In the genomic region with DNA sequence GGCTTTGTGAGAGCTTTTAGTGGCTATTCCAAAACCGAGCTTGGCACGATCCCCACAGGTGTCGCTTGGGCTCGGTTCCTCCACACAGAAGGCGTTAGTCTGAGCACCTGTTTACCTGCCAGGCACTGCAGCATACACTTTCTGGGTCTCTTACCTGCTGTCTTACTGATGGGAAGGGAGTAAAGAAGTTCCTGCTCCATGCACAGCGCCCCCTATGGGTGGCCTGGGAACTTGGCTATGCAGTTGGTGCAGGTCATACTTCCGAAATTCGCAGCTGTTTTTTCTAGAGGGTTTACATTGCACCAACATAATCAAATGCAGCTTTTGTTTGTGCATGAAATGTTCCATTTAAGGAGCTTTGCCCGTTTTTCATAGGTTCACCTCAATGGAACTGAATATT, we compare ENCODE assay signal across 11 mouse cellular contexts. TPM values are rescaled to one million over a fixed set of nuclear protein-coding genes. Genes with fewer than 3 reads are reported as not detected.
DNase-seq lines count a peak whose midpoint lies in the region; ATAC-seq and TF ChIP-seq lines count a peak whose summit lies in the region.
"Had no signal": no experiment of that assay in that cellular context is flagged by ENCODE, and none has a peak within 500 bp of the region (broad histone marks: within the 10 kb centered on the region; RNA-seq: fewer than 3 reads in every experiment).

No protein-coding gene starts in this region.

- no peak overlapping the region for H3K4me2 ChIP-seq in kidney, postnatal 0 days (ENCODE audit: low read length)
- H3K4me2 ChIP-seq in CH12.LX (ENCODE audit: insufficient read depth, low read depth, poor library complexity, severe bottlenecking) = no peak overlapping the region
- no peak overlapping the region for H3K4me2 ChIP-seq in forebrain, embryonic 12.5 days
- H3K4me2 ChIP-seq: midbrain, embryonic 12.5 days; stomach, embryonic 15.5 days had no signal

- H3K4me1 ChIP-seq in kidney, postnatal 0 days (replicated peaks; ENCODE audit: insufficient read depth, low read length) = peaks cover 3% of the 10 kb centered on the region; the same call in 1 of the 2 replicates
- H3K4me1 ChIP-seq in CH12.LX (ENCODE audit: control insufficient read depth in 1 of 2, insufficient read depth in 2 of 2) = peaks cover 11 to 24% of the 10 kb centered on the region in 2 experiments
- H3K4me1 ChIP-seq in forebrain, embryonic 12.5 days = peaks cover 6% of the 10 kb centered on the region
- H3K4me1 ChIP-seq: stomach, embryonic 15.5 days had no signal

- peaks cover 7% of the 10 kb centered on the region for H3K79me2 ChIP-seq in CH12.LX (replicated peaks; ENCODE audit: control insufficient read depth, extremely low read depth, insufficient read depth, poor library complexity, severe bottlenecking)

- 51% methylated on average over 9 of the region's 9 CpGs for WGBS in kidney, postnatal 0 days
- WGBS in forebrain, embryonic 12.5 days = 55% methylated on average over 9 of the region's 9 CpGs

- peak; percentile 6 for DNase-seq in kidney, postnatal 0 days (ENCODE audit: low spot score)
- DNase-seq in kidney, postnatal 25 days = no peak
- DNase-seq in CH12.LX (ENCODE audit: extremely low read depth) (peak; percentile 32), Patski (ENCODE audit: low read depth, low spot score) (no peak)
- peak; percentile 46 for DNase-seq in naive thymus-derived CD4-positive, alpha-beta T cell, adult 2 months (ENCODE audit: low read depth)
- DNase-seq: kidney, adult 8-10 months had no signal

- H3K9ac ChIP-seq in kidney, postnatal 0 days (ENCODE audit: low read depth, low read length) = no peak overlapping the region
- no peak overlapping the region for H3K9ac ChIP-seq in CH12.LX (ENCODE audit: insufficient read depth, low read depth)
- H3K9ac ChIP-seq in forebrain, embryonic 12.5 days = no peak overlapping the region
- H3K9ac ChIP-seq: midbrain, embryonic 12.5 days; stomach, embryonic 15.5 days had no signal

- TF ChIP-seq EP300 in CH12.LX (IDR thresholded peaks at IDR 0.05; ENCODE audit: low read length) = no peak

- POLR2A ChIA-PET in Patski (lab: Charles Lee) = no interaction called here

- H3K36me3 ChIP-seq in kidney, postnatal 0 days (ENCODE audit: insufficient read depth, low read length) = no peaks in the 10 kb centered on the region
- no peaks in the 10 kb centered on the region for H3K36me3 ChIP-seq in CH12.LX (replicated peaks in 1 of 2; ENCODE audit: control insufficient read depth in 1 of 2, insufficient read depth in 1 of 2, low read length in 1 of 2)
- no peaks in the 10 kb centered on the region for H3K36me3 ChIP-seq in forebrain, embryonic 12.5 days (replicated peaks)
- H3K36me3 ChIP-seq: midbrain, embryonic 12.5 days; stomach, embryonic 15.5 days had no signal

- no peaks in the 10 kb centered on the region for H3K9me3 ChIP-seq in kidney, postnatal 0 days (replicated peaks; ENCODE audit: low read length)
- no peaks in the 10 kb centered on the region for H3K9me3 ChIP-seq in CH12.LX (replicated peaks; ENCODE audit: low read length)
- H3K9me3 ChIP-seq in forebrain, embryonic 12.5 days = no peaks in the 10 kb centered on the region
- H3K9me3 ChIP-seq: midbrain, embryonic 12.5 days; stomach, embryonic 15.5 days had no signal

- TF ChIP-seq CTCF in kidney, postnatal 0 days (IDR thresholded peaks at IDR 0.05; ENCODE audit: low read depth) = peak; percentile 54
- TF ChIP-seq CTCF in CH12.LX (conservative IDR thresholded peaks at IDR 0.05 in 1 of 2, IDR thresholded peaks at IDR 0.05 in 1 of 2; ENCODE audit: low read depth in 2 of 2, low read length in 2 of 2) (peak; percentile 61 to 94), Patski (IDR thresholded peaks at IDR 0.05) (peak; percentile 60)

- no peaks in the 10 kb centered on the region for H3K27me3 ChIP-seq in kidney, postnatal 0 days (ENCODE audit: insufficient read depth, low read length)
- H3K27me3 ChIP-seq in CH12.LX (replicated peaks) (no peaks in the 10 kb centered on the region), Patski (no peaks in the 10 kb centered on the region)
- 0 out of 2 replicates have a peak, but pooled peaks cover 3% of the 10 kb centered on the region for H3K27me3 ChIP-seq in forebrain, embryonic 12.5 days
- H3K27me3 ChIP-seq: midbrain, embryonic 12.5 days; stomach, embryonic 15.5 days had no signal

- no peak overlapping the region for H3K4me3 ChIP-seq in kidney, postnatal 0 days (replicated peaks; ENCODE audit: low read depth, low read length)
- no peak overlapping the region for H3K4me3 ChIP-seq in CH12.LX (replicated peaks in 1 of 3; ENCODE audit: low read depth in 2 of 3, low read length in 2 of 3, poor library complexity in 1 of 3)
- no peak overlapping the region for H3K4me3 ChIP-seq in forebrain, embryonic 12.5 days (replicated peaks)
- H3K4me3 ChIP-seq: midbrain, embryonic 12.5 days; stomach, embryonic 15.5 days had no signal

- no peak for ATAC-seq in kidney, postnatal 0 days (replicated peaks; ENCODE audit: low FRiP score, low read depth)
- no peak for ATAC-seq in Patski
- no peak for ATAC-seq in megakaryocyte, adult 5-6 weeks (ENCODE audit: poor library complexity, severe bottlenecking)
- ATAC-seq in forebrain, embryonic 12.5 days (ENCODE audit: low FRiP score) = no peak
- ATAC-seq: forebrain, embryonic 16.5 days had no signal

- no peak for TF ChIP-seq RAD21 in CH12.LX (IDR thresholded peaks at IDR 0.05; ENCODE audit: low read depth, low read length)

- dilution Hi-C loops in CH12.LX (cut with MboI; ENCODE audit: extremely low pct_ligation_motif_present, extremely low pct_unique_long_range_greater_than_20kb, low sequenced_read_pairs) = no loop called here

- no peak overlapping the region for H3K27ac ChIP-seq in kidney, postnatal 0 days
- no peak overlapping the region for H3K27ac ChIP-seq in CH12.LX (ENCODE audit: insufficient read depth, low read depth)
- H3K27ac ChIP-seq in forebrain, embryonic 12.5 days = no peak overlapping the region
- H3K27ac ChIP-seq: midbrain, embryonic 12.5 days; stomach, embryonic 15.5 days had no signal

- CTCF ChIA-PET in Patski (lab: Charles Lee) = interaction anchor here (1.1 to 2.9 kb wide), 3 partner anchors 8 to 11 kb away, joined by 3 to 10 read pairs (median 6); no protein-coding TSS in a partner anchor

- no peak for TF ChIP-seq POLR2A in CH12.LX (IDR thresholded peaks at IDR 0.05; ENCODE audit: low read depth, low read length)

- in situ Hi-C loops in CH12.LX (cut with MboI; ENCODE audit: low pct_ligation_motif_present, low pct_unique_long_range_greater_than_20kb, low sequenced_read_pairs) (loop anchor here (25.0 kb wide), 1 partner anchor 189 kb away; no protein-coding TSS in a partner anchor), Patski (cut with MboI; ENCODE audit: low pct_unique_long_range_greater_than_20kb) (loop anchor here (25.0 kb wide), 1 partner anchor 189 kb away; no protein-coding TSS in a partner anchor)

TF ChIP-seq in CH12.LX, 34 proteins besides CTCF, POLR2A, EP300 and RAD21 (continues in another document):
- TF ChIP-seq E2F4 (IDR thresholded peaks at IDR 0.05; ENCODE audit: insufficient replicate concordance, low read depth, low read length) (no peak), MAX (IDR thresholded peaks at IDR 0.05; ENCODE audit: low read length) (no peak), TBP (conservative IDR thresholded peaks at IDR 0.05; ENCODE audit: low read depth, low read length) (no peak), ZC3H11A (IDR thresholded peaks at IDR 0.05; ENCODE audit: low read depth, low read length) (no peak), HCFC1 (IDR thresholded peaks at IDR 0.05; ENCODE audit: low read depth, low read length) (no peak)

RNA-seq across cellular contexts. Expression of gene Smco1, which starts 2.1 kb away (rescaled TPM):
- not detected in 2 replicates for polyA plus RNA-seq in kidney, postnatal 0 days (2015; fragmentation: Nextera tagmentation; extraction: Ambion mirVana)
- total RNA-seq in CH12.LX (2012; rRNA removed) (not detected in 2 replicates), CH12.LX (2014; rRNA removed) (not detected in 2 replicates)
- polyA plus RNA-seq in CH12.LX (2012; ENCODE audit: insufficient read length, low read depth) (not detected in 2 replicates), Patski (2021) (0.04 TPM)
- not detected in 2 replicates for total RNA-seq in megakaryocyte, adult 5-6 weeks (2015)
- total RNA-seq in megakaryocyte, adult 5-6 weeks (2017) = not detected in 2 replicates
- not detected in 2 replicates for polyA plus RNA-seq in forebrain, embryonic 12.5 days (2016; fragmentation: Nextera tagmentation; extraction: Ambion mirVana)
- polyA plus RNA-seq: forebrain, embryonic 16.5 days; midbrain, embryonic 12.5 days had no signal

RNA-seq across cellular contexts. Expression of gene Rnf168, which starts 3.9 kb away (rescaled TPM):
- polyA plus RNA-seq in kidney, postnatal 0 days (2015; fragmentation: Nextera tagmentation; extraction: Ambion mirVana) = 20.0 and 20.9 TPM in 2 replicates
- 22.2 and 23.9 TPM in 2 replicates for total RNA-seq in CH12.LX (2012; rRNA removed)
- 37.9 and 40.7 TPM in 2 replicates for total RNA-seq in CH12.LX (2014; rRNA removed)
- polyA plus RNA-seq in CH12.LX (2012; ENCODE audit: insufficient read length, low read depth) = 20.5 TPM in 2 replicates
- 13.8 TPM for polyA plus RNA-seq in Patski (2021)
- 11.8 and 13.1 TPM in 2 replicates for total RNA-seq in megakaryocyte, adult 5-6 weeks (2015)
- total RNA-seq in megakaryocyte, adult 5-6 weeks (2017) = 42.2 and 44.2 TPM in 2 replicates
- 33.6 and 38.4 TPM in 2 replicates for polyA plus RNA-seq in forebrain, embryonic 12.5 days (2016; fragmentation: Nextera tagmentation; extraction: Ambion mirVana)

RNA-seq across cellular contexts. Expression of gene Wdr53, which starts 26.3 kb away (rescaled TPM):
- 18.6 and 20.2 TPM in 2 replicates for polyA plus RNA-seq in kidney, postnatal 0 days (2015; fragmentation: Nextera tagmentation; extraction: Ambion mirVana)
- 22.7 and 26.1 TPM in 2 replicates for total RNA-seq in CH12.LX (2012; rRNA removed)
- total RNA-seq in CH12.LX (2014; rRNA removed) = 56.4 and 57.3 TPM in 2 replicates
- 28.6 and 38.9 TPM in 2 replicates for polyA plus RNA-seq in CH12.LX (2012; ENCODE audit: insufficient read length, low read depth)
- 15.6 TPM for polyA plus RNA-seq in Patski (2021)
- 12.4 and 16.6 TPM in 2 replicates for total RNA-seq in megakaryocyte, adult 5-6 weeks (2015)
- total RNA-seq in megakaryocyte, adult 5-6 weeks (2017) = 19.4 and 19.8 TPM in 2 replicates
- polyA plus RNA-seq in forebrain, embryonic 12.5 days (2016; fragmentation: Nextera tagmentation; extraction: Ambion mirVana) = 16.8 and 17.8 TPM in 2 replicates

RNA-seq across cellular contexts. Expression of gene Fbxo45, which starts 26.4 kb away (rescaled TPM):
- 7.1 and 8.1 TPM in 2 replicates for polyA plus RNA-seq in kidney, postnatal 0 days (2015; fragmentation: Nextera tagmentation; extraction: Ambion mirVana)
- total RNA-seq in CH12.LX (2012; rRNA removed) (22.4 and 24.0 TPM in 2 replicates), CH12.LX (2014; rRNA removed) (24.4 and 25.4 TPM in 2 replicates)
- polyA plus RNA-seq in CH12.LX (2012; ENCODE audit: insufficient read length, low read depth) (20.0 and 21.4 TPM in 2 replicates), Patski (2021) (11.0 TPM)
- total RNA-seq in megakaryocyte, adult 5-6 weeks (2015) = 10.9 and 13.9 TPM in 2 replicates
- 15.4 TPM in 2 replicates for total RNA-seq in megakaryocyte, adult 5-6 weeks (2017)
- polyA plus RNA-seq in forebrain, embryonic 12.5 days (2016; fragmentation: Nextera tagmentation; extraction: Ambion mirVana) = 14.3 and 25.8 TPM in 2 replicates

RNA-seq across cellular contexts. Expression of gene Ubxn7, which starts 58.7 kb away (rescaled TPM):
- 13.3 and 14.0 TPM in 2 replicates for polyA plus RNA-seq in kidney, postnatal 0 days (2015; fragmentation: Nextera tagmentation; extraction: Ambion mirVana)
- total RNA-seq in CH12.LX (2012; rRNA removed) (18.5 and 26.8 TPM in 2 replicates), CH12.LX (2014; rRNA removed) (28.0 and 32.8 TPM in 2 replicates)
- polyA plus RNA-seq in CH12.LX (2012; ENCODE audit: insufficient read length, low read depth) (25.7 and 32.5 TPM in 2 replicates), Patski (2021) (18.7 TPM)
- 26.2 and 38.3 TPM in 2 replicates for total RNA-seq in megakaryocyte, adult 5-6 weeks (2015)
- total RNA-seq in megakaryocyte, adult 5-6 weeks (2017) = 25.0 and 31.4 TPM in 2 replicates
- polyA plus RNA-seq in forebrain, embryonic 12.5 days (2016; fragmentation: Nextera tagmentation; extraction: Ambion mirVana) = 30.0 and 35.1 TPM in 2 replicates

Comparison
In these comparisons a context has a peak if more than half of its experiments do, and no peak if none do; other contexts are left out.
1. DNase-seq: peak in kidney, postnatal 0 days (single experiment), CH12.LX (single experiment) and naive thymus-derived CD4-positive, alpha-beta T cell, adult 2 months (single experiment); none in kidney, postnatal 25 days (0 of 2) and Patski (single experiment).
2. Peak in every context shown above with its lines, with median percentiles within 50 percentile points of each other: CTCF ChIP-seq.